Mouse (Mus musculus): ENCODE results near the gene Ank3. TPM values are rescaled to one million over a fixed set of nuclear protein-coding genes. Genes with fewer than 3 reads are reported as not detected.

The Ank3 gene
- polyA plus RNA-seq, 1 experiment from 2014 or later = 30.3 TPM

DNA sequence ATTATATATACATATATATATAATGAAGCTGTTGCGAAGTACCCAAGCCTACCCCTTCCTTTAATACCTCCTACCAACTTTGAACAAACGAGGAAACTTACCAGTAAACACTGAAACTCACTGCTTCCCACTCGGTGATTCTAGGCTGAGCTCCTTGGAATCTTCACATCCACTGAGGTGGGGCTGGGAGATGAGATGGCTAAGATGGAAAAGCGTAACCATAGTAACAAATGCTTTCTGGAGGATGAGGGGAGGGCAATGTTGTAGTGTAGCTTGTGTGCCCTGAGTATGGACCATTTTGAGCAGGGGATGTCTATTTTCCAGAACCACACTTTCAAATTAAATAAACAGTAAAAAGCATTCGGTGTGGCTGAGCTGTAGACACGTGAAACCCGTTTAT is 364.4 kb downstream of the Ank3 start:
- 59% methylated on average over 7 of the region's 7 CpGs for WGBS
- ATAC-seq (ENCODE audit: insufficient number of reproducible peaks, insufficient read depth, low FRiP score, low TSS enrichment, low read depth) = no peak
- Histone ChIP-seq H3K4me1 (no peaks in the 10 kb centered on the region), H3K4me2 (no peak overlapping the region), H3K36me3 (no peaks in the 10 kb centered on the region), H3K9ac (no peak overlapping the region), H3K27ac (no peak overlapping the region), H3K4me3 (no peak overlapping the region), H3K27me3 (no peaks in the 10 kb centered on the region), H3K9me3 (no peaks in the 10 kb centered on the region)

DNA sequence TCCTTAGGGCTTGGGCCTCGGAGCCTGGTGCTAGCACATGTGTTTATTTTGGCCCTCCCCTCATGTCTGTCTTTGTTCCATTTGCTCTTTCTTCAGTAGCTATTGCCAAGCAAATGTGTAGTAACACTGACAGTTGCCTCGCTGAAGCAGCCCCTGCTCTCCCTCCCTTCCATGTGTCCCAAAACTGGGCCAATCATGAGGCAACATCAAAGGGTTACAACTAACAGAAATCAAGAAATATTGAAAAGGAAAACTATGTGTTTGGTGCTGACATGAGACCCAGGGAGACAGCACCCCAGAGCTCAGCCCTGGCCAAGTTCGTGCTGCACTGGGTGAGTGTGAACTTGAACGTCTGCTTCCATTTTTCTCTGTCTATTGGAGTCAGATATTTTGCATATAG is 365.8 kb downstream of the Ank3 start:
- no peaks in the 10 kb centered on the region for H3K27me3 ChIP-seq
- 41% methylated on average over 4 of the region's 4 CpGs for WGBS

GRCm38 (mm10) chr10:69777065-69777645 is 378.6 kb downstream of the Ank3 start:
- Histone ChIP-seq H3K4me3 (no peak overlapping the region), H3K36me3 (no peaks in the 10 kb centered on the region), H3K9me3 (no peaks in the 10 kb centered on the region), H3K9ac (no peak overlapping the region), H3K27ac (no peak overlapping the region), H3K4me2 (no peak overlapping the region), H3K4me1 (no peaks in the 10 kb centered on the region), H3K27me3 (no peaks in the 10 kb centered on the region)
- 91% methylated on average over 12 of the region's 12 CpGs for WGBS
- ATAC-seq (ENCODE audit: insufficient number of reproducible peaks, insufficient read depth, low FRiP score, low TSS enrichment, low read depth) = no peak

More for the DNA sequence above, 365.8 kb downstream of the Ank3 start:
- Histone ChIP-seq H3K27ac (no peak overlapping the region), H3K4me3 (no peak overlapping the region), H3K36me3 (no peaks in the 10 kb centered on the region), H3K4me1 (no peaks in the 10 kb centered on the region), H3K9me3 (no peaks in the 10 kb centered on the region), H3K9ac (no peak overlapping the region), H3K4me2 (no peak overlapping the region)
- no peak for ATAC-seq (ENCODE audit: insufficient number of reproducible peaks, insufficient read depth, low FRiP score, low TSS enrichment, low read depth)

DNA sequence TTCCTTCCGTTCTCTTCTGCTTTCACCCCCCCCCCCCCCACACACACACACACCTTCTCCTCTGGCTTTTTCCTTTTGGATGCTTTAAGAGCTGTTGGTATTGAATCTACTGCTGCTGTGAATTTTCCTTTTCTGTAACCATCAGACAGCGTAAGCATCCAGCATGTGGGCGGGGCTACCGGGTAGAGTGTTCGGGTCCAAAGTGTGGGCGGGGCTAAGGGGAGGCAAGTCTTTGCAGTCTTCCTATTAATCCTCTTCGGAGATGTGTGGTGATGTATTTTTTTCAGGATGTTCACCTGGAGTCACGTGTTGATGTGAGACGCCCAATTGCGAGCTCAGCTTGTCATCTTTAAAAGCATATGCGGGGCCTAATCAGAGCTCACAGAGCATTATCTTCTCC is 379.2 kb downstream of the Ank3 start:
- H3K27me3 ChIP-seq = no peaks in the 10 kb centered on the region
- no peak overlapping the region for H3K4me2 ChIP-seq
- no peak overlapping the region for H3K27ac ChIP-seq
- ATAC-seq (ENCODE audit: insufficient number of reproducible peaks, insufficient read depth, low FRiP score, low TSS enrichment, low read depth) = no peak
- no peak overlapping the region for H3K4me3 ChIP-seq
- no peaks in the 10 kb centered on the region for H3K4me1 ChIP-seq
- no peak overlapping the region for H3K9ac ChIP-seq
- no peaks in the 10 kb centered on the region for H3K9me3 ChIP-seq
- no peaks in the 10 kb centered on the region for H3K36me3 ChIP-seq
- WGBS = 82% methylated on average over 11 of the region's 11 CpGs

GRCm38 (mm10) chr10:69779246-69779645 is 380.7 kb downstream of the Ank3 start:
- no peaks in the 10 kb centered on the region for H3K36me3 ChIP-seq
- no peak for ATAC-seq (ENCODE audit: insufficient number of reproducible peaks, insufficient read depth, low FRiP score, low TSS enrichment, low read depth)
- 83% methylated on average over 3 of the region's 3 CpGs for WGBS
- no peak overlapping the region for H3K4me3 ChIP-seq
- no peaks in the 10 kb centered on the region for H3K27me3 ChIP-seq
- no peaks in the 10 kb centered on the region for H3K9me3 ChIP-seq
- no peaks in the 10 kb centered on the region for H3K4me1 ChIP-seq
- no peak overlapping the region for H3K27ac ChIP-seq
- no peak overlapping the region for H3K9ac ChIP-seq
- no peak overlapping the region for H3K4me2 ChIP-seq

- Histone ChIP-seq H3K36me3 (no peaks in the 10 kb centered on the region), H3K4me3 (no peak overlapping the region), H3K4me2 (peak overlapping the region; percentile 22; the same call in 1 of the 2 replicates), H3K9ac (no peak overlapping the region), H3K4me1 (peaks cover 13% of the 10 kb centered on the region), H3K9me3 (no peaks in the 10 kb centered on the region), H3K27ac (no peak overlapping the region), H3K27me3 (peaks cover 9% of the 10 kb centered on the region; the same call in 1 of the 2 replicates)
- ATAC-seq (ENCODE audit: insufficient number of reproducible peaks, insufficient read depth, low FRiP score, low TSS enrichment, low read depth) = no peak
- WGBS = 23% methylated on average over 8 of the region's 8 CpGs
Measured at GRCm38 (mm10) chr10:69781491-69781890, 382.9 kb downstream of the Ank3 start.

GRCm38 (mm10) chr10:69785235-69785634 is 386.7 kb downstream of the Ank3 start:
- no peak for ATAC-seq (ENCODE audit: insufficient number of reproducible peaks, insufficient read depth, low FRiP score, low TSS enrichment, low read depth)
- Histone ChIP-seq H3K9ac (no peak overlapping the region), H3K4me1 (peaks cover 27% of the 10 kb centered on the region), H3K4me3 (no peak overlapping the region), H3K27me3 (peaks cover 9% of the 10 kb centered on the region; the same call in 1 of the 2 replicates), H3K4me2 (peak overlapping the region; percentile 11), H3K9me3 (no peaks in the 10 kb centered on the region), H3K36me3 (no peaks in the 10 kb centered on the region), H3K27ac (no peak overlapping the region)
- WGBS = 27% methylated on average over 7 of the region's 7 CpGs

DNA sequence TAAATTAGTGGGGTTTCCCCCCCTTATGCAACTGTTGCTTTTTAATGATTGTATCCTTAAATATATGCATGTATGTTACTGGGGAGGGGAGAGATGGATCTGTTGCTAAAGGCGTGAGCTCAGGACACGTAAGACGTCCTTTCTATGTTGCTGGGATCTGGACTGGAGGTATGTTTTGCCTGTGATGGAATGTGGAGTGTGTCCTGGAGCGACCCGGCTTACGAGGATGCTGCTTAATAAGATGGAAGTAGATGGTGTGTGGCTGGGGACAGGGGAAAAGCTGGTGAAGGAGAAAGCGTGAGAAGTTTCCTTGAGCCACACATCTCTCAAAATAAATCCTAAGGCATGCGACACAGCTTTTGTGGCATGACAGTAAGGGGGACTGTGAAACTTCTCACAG is 387.1 kb downstream of the Ank3 start:
- Histone ChIP-seq H3K27me3 (peaks cover 9% of the 10 kb centered on the region; the same call in 1 of the 2 replicates), H3K4me2 (peak overlapping the region; percentile 11; the same call in 1 of the 2 replicates), H3K9me3 (no peaks in the 10 kb centered on the region), H3K9ac (no peak overlapping the region), H3K27ac (no peak overlapping the region), H3K36me3 (no peaks in the 10 kb centered on the region), H3K4me3 (no peak overlapping the region), H3K4me1 (peaks cover 29% of the 10 kb centered on the region)
- WGBS = 56% methylated on average over 8 of the region's 8 CpGs
- no peak for ATAC-seq (ENCODE audit: insufficient number of reproducible peaks, insufficient read depth, low FRiP score, low TSS enrichment, low read depth)

- Histone ChIP-seq H3K4me2 (no peak overlapping the region), H3K27me3 (peaks cover 9% of the 10 kb centered on the region; the same call in 1 of the 2 replicates), H3K4me1 (peaks cover 34% of the 10 kb centered on the region), H3K9me3 (no peaks in the 10 kb centered on the region), H3K27ac (no peak overlapping the region), H3K9ac (no peak overlapping the region), H3K4me3 (no peak overlapping the region), H3K36me3 (no peaks in the 10 kb centered on the region)
- no peak for ATAC-seq (ENCODE audit: insufficient number of reproducible peaks, insufficient read depth, low FRiP score, low TSS enrichment, low read depth)
- WGBS = 46% methylated on average over 13 of the region's 13 CpGs
Measured at GRCm38 (mm10) chr10:69786220-69786993, 387.8 kb downstream of the Ank3 start.

DNA sequence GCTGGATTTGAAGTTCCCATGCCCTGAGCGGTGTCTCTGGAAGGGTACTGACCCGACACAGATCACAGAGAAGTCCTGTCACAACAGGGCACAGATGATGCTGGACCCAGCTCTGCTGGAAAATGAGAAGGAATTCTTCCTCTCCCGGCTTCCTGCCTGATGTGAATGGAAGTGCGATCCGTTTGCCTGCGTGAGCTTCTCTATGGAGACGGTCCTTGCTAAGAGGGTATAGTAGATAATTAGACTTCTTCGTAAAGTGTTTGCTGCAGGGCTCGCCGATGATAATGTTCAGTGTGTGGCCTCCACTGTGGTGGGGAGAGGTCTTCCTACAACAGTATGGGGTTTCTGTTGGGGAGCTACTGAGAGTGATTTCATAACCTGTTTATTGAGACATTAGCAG is 388.8 kb downstream of the Ank3 start:
- ATAC-seq (ENCODE audit: insufficient number of reproducible peaks, insufficient read depth, low FRiP score, low TSS enrichment, low read depth) = no peak
- Histone ChIP-seq H3K4me1 (peaks cover 44% of the 10 kb centered on the region), H3K4me3 (peak overlapping the region; percentile 6), H3K27me3 (peaks cover 9% of the 10 kb centered on the region; the same call in 1 of the 2 replicates), H3K36me3 (no peaks in the 10 kb centered on the region), H3K4me2 (peak overlapping the region; percentile 49), H3K27ac (no peak overlapping the region), H3K9me3 (no peaks in the 10 kb centered on the region), H3K9ac (0 out of 2 replicates have a peak overlapping the region, but pooled peaks have one; percentile 3)
- WGBS = 10% methylated on average over 10 of the region's 10 CpGs

DNA sequence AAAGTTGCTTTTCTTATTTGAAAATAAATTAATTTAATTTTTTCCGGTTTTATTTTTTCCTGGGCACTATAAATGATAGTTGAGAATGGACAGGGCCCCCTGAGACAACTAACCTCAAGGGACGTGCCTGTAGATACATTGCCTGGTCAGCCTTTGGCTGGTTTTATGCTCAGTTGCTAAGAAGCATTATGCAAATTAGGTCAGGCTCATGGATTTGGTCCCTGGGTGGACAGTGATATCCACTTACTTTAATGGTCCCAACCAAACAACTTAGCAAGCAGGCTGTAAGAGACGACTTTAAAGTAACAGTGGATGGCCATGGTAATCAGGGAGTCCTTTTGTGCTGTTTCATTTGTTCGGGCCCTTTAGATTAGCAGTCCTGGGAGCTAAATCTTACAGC is 392.0 kb downstream of the Ank3 start:
- ATAC-seq (ENCODE audit: insufficient number of reproducible peaks, insufficient read depth, low FRiP score, low TSS enrichment, low read depth) = no peak
- Histone ChIP-seq H3K36me3 (no peaks in the 10 kb centered on the region), H3K9me3 (no peaks in the 10 kb centered on the region), H3K4me3 (no peak overlapping the region), H3K4me2 (no peak overlapping the region), H3K4me1 (peaks cover 44% of the 10 kb centered on the region), H3K27me3 (peaks cover 5% of the 10 kb centered on the region; the same call in 1 of the 2 replicates), H3K27ac (no peak overlapping the region), H3K9ac (no peak overlapping the region)
- 49% methylated on average over 4 of the region's 4 CpGs for WGBS

- Histone ChIP-seq H3K4me2 (0 out of 2 replicates have a peak overlapping the region, but pooled peaks have one; percentile 26), H3K27me3 (no peaks in the 10 kb centered on the region), H3K4me3 (no peak overlapping the region), H3K9me3 (no peaks in the 10 kb centered on the region), H3K9ac (no peak overlapping the region), H3K36me3 (no peaks in the 10 kb centered on the region), H3K4me1 (peaks cover 38% of the 10 kb centered on the region), H3K27ac (no peak overlapping the region)
- 19% methylated on average over 7 of the region's 7 CpGs for WGBS
- ATAC-seq (ENCODE audit: insufficient number of reproducible peaks, insufficient read depth, low FRiP score, low TSS enrichment, low read depth) = no peak
Measured at GRCm38 (mm10) chr10:69791951-69792350, 393.4 kb downstream of the Ank3 start.
